Mouse (Mus musculus): ENCODE data around the gene Lypd3.

GRCm38 (mm10) chr7:24661118-24661904 lies 25.0 kb downstream of the Lypd3 start:
- TF ChIP-seq CTCF (IDR thresholded peaks at IDR 0.05; ENCODE audit: low read depth) (no peak), EP300 (IDR thresholded peaks at IDR 0.05; ENCODE audit: low read depth) (no peak)

Measured in liver, postnatal 0 days (tissue).